Mouse (Mus musculus) thymus, adult 2 months (tissue): ENCODE data around the gene Gne.

ENCODE experiments used
- CTCF ChIP-seq: fragments of 200-500 bp; IDR thresholded peaks from 2 replicates; pipeline ENCODE4 v1.5.1; 2012; ENCODE audit warnings: mild to moderate bottlenecking, control low read depth, low read length, moderate library complexity, borderline replicate concordance; ENCODE audit not compliant: control insufficient read depth, poor library complexity, insufficient read depth; ENCODE audit errors: extremely low read depth
- POLR2A ChIP-seq: fragments of 200-500 bp; IDR thresholded peaks from 2 replicates; pipeline ENCODE4 v1.6.1; 2012; ENCODE audit warnings: mild to moderate bottlenecking, low read length, control low read depth, moderate library complexity; ENCODE audit not compliant: control insufficient read depth, poor library complexity, insufficient read depth; ENCODE audit errors: extremely low read depth

DNA sequence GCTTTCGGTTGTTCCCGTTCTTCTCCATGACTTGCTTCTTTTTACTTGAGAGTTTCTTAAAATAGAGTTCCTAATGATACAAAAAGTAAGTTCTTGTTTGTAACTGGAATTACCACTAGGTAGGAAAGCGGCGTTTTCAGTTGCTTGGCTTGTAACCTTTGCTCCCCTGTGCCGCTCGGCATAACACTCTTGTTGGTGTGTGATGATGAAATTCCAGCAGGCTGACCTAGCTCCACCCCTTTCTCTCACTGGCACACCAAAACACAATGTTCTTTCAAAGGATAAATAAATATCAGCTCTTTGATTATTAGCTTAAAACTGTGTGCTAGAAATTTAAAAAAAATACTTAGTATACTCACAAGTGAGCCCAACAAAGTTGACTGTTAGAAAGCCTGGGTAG, 17.1 kb downstream of the Gne start:
- TF ChIP-seq CTCF (no peak), POLR2A (no peak)
